Mouse (Mus musculus): ENCODE results near the gene Ywhag.

Gene Ywhag
- long read RNA-seq, experiment 1, partial matches to known transcripts, result 0 of 54 reads
- long read RNA-seq, experiment 1, other reads (novel, unspliced or antisense), result 49 of 54 reads
- long read RNA-seq, experiment 2, partial matches to known transcripts, result 0 of 54 reads
- long read RNA-seq, experiment 2, other reads (novel, unspliced or antisense), result 50 of 54 reads

DNA sequence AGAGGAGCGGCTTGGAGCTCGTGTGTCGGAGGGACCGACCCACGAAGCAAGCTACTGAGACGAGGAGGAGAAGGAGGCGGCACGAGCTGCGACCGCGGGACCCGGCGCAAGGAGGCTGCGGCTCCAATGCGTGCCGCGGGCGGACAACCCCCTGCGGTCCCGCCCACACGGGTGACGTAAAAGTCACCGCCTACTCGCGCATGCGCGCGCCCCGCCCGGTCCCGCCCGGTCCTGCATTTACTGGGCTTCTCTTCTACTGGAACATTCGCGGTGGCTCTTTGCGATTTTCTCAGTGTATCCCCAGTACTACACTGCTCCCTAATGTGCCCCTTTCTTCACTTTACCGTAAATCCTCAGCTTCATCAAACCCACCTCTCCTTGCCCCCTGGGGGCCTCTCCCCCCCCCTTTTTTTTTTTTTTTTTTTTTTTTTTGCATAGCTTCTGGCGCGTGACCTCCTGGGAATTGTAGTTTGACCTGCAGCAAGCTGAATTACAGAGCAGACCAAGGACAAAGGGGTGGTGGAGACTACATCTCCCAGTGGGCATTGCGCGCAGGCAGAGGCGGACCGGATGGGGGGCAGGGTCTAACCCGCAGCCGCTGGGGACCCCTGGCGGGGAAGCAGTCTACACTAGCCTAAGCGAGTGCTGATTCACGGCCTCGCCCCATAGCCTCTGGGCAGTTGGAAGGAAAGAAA lies at the start of gene Ywhag:
TSS of gene Ywhag (minus strand) at position 136 of the 695 bp plus-strand sequence.
- intact Hi-C loops (cut with DNase I), result loop anchor here (2.0 kb wide), 1 partner anchor 30 kb away; no protein-coding TSS in a partner anchor

- intact Hi-C loops (cut with DNase I), result no loop called here
Measured at GRCm38 (mm10) chr5:135982398-135982797, 48.0 kb upstream of the Ywhag start.

- intact Hi-C loops (cut with DNase I), result no loop called here
Measured at GRCm38 (mm10) chr5:135979904-135980303, 45.5 kb upstream of the Ywhag start, which contains the start of gene Zp3. Zp3 (plus strand) TSS chr5:135980099.

DNA sequence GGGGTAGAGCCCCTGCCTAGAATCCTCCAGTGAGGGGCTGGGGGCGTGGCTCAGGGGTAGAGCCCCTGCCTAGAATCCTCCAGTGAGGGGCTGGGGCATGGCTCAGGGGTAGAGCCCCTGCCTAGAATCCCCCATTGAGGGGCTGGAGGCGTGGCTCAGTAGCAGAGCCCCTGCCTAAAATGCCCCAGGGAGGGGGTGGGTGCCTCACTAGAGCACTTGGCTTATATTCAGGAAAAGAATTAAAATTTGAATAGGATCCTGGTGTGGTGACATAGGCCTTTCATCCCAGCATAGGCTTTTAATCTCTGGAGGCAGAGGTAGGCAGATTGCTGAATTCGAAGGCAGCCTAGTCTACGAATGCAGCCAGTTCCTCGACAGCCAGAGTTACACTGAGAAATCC lies 45.0 kb upstream of the Ywhag start:
- intact Hi-C loops (cut with DNase I), result no loop called here

GRCm38 (mm10) chr5:135975893-135976668 lies 41.7 kb upstream of the Ywhag start:
- intact Hi-C loops (cut with DNase I), result no loop called here

GRCm38 (mm10) chr5:135974365-135974764 lies 39.9 kb upstream of the Ywhag start, which contains the start of gene Ssc4d:
Ssc4d (minus strand) TSS chr5:135974531.
- intact Hi-C loops (cut with DNase I), result no loop called here

- intact Hi-C loops (cut with DNase I), result no loop called here
Measured at GRCm38 (mm10) chr5:135971876-135972275, 37.5 kb upstream of the Ywhag start.

DNA sequence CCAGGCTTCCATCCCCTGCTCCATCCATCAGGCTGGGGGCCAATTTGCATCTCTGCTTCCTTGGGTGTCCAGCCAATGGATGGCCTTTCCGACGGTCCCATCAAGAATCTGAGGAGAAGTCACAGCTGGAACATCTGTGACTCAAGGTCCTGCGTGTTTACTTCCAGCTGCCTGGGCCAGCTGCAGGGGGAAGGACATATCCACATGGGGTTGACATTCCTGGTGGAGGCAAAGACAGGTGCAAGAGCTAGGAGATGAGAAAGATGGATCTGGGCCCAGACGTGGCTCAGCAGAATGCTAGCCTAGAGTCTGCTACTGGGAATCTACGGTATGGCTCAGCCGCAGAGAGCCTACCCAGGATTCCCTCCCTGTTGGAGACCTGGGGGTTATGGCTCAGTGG lies 35.8 kb upstream of the Ywhag start:
- intact Hi-C loops (cut with DNase I), result no loop called here

DNA sequence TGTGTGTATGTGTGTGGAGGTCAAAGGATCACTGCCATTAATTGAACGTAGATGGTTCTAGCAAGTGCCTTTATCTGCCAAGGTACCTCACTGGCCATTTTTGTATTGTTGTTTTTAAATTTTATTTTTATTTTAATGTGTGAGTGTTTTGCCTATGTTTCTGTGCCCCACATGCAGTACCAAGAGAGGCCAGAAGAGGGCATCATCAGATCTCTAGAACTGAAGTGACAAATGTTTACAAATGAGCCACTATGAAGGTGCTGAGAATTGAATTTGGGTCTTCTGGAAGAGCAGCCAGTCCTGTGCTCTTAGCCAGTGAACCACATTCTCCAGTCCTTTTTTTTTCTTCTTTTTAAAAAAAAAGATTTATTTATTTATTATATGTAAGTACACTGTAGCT lies 34.4 kb upstream of the Ywhag start:
- intact Hi-C loops (cut with DNase I), result loop anchor here (5.0 kb wide), 1 partner anchor 66 kb away; no protein-coding TSS in a partner anchor

DNA sequence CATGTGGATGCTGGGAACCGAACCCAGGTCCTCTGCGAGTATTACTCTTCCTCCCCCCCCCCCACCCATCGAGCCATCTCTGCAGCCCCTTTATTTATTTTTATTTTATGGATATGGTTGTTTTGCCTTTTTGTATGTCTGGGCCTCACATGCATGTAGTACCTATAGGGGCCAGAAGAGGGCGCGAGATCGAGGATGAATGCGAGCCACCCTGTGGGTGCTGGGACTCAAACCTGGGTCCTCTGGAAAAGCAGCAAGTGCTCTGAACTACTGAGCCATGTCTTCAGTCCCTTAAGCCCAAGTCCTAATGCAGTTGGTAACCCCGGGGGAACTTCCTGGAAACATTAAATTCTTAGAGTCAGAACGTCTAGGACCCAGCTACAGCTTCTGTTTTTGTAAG lies 32.5 kb upstream of the Ywhag start:
- intact Hi-C loops (cut with DNase I), result loop anchor here (5.0 kb wide), 1 partner anchor 65 kb away; no protein-coding TSS in a partner anchor

- intact Hi-C loops (cut with DNase I), result loop anchor here (5.0 kb wide), 1 partner anchor 63 kb away; no protein-coding TSS in a partner anchor
Measured at GRCm38 (mm10) chr5:135965501-135965930, 31.1 kb upstream of the Ywhag start.

GRCm38 (mm10) chr5:135963280-135963627 lies 28.8 kb upstream of the Ywhag start:
- intact Hi-C loops (cut with DNase I), result no loop called here

DNA sequence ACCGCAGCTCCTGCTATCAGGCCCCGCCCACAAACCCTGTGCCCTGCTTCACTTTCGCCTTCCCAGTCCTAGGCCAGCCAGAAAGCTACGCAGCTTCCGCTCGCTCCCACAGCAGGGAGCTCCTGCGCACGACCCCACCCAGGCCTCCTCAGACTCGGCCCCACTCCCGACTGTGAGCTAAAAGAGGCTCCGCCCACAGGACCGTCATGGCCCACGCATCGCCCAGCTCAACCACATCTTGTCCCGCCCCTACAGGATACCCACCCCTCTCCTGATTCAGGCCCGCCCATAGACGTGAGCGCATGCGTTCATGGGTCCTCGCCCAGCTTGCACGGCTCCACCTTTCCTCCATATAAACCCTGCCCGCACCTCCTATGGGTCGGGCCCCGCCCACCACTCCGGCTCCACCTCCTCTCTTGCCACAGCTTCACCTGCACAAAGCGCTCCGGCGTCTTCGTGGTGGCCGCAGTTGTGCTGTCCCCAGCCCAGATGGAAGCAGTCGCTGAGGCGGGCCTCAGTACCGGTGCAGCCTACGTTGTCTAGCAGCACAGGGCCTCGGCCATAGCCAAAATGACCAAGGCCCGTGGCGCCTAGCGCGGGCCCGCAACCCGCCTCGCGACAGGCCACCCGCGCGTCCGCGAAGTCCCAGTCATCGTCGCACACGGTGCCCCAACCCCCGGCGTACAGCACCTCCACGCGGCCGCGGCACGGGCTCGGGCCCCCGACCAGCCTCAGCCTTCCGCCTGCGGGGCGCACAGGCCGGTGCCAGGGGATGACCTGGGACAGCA lies 28.3 kb upstream of the Ywhag start:
- intact Hi-C loops (cut with DNase I), result no loop called here

GRCm38 (mm10) chr5:135962125-135962491 lies 27.7 kb upstream of the Ywhag start:
- intact Hi-C loops (cut with DNase I), result no loop called here

DNA sequence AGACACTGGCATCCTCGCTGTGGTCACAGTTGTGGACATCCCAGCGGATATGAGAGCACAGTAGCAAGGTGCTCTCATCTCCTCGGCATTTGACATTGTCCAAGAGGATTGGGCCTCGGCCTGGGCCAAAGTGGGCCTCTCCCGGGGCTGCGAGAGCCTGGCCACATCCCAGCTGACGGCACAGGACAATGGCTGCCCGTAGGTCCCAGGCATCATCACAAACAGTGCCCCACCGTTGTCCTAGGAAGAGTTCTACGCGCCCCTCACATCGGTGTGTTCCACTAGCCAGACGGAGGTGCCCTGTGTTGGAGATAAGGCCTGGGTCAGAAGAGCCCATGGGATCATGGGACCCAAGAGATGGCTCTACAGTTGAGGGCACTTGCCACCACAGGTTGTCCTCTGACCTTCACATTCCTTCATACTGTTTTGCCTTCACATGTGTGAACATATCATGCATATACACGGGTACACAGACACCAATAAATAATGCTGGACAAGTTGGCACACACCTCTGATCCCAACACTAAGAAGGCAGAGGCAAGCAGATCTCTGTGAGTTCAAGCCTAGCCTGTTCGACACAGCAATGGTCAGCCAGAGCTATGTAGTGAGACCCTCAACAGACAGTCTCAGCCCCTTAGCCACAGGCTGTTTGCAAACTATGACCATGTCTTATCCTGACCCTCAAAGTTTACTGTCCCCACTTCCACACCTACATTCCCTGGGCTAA lies 26.7 kb upstream of the Ywhag start:
- intact Hi-C loops (cut with DNase I), result no loop called here

DNA sequence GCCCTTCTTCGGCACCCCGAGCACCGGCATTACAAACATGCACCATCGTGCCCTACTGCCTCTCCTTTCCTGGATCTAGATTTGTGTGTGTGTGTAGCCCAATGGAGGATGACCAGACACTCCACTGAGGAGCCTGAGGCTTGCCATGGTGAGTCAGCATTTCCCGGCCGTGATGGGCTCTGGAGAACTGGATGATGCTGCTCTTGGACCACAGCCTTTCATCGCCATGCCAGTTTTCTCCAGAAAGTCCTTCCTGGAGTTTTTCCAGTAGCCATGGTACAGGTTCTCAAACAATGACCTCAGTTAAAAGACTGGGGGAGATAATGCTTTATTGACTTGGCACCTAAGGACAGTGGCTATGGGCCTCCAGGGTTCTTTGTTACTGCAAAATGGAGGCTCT lies 25.5 kb upstream of the Ywhag start:
- intact Hi-C loops (cut with DNase I), result no loop called here

GRCm38 (mm10) chr5:135958367-135958766 lies 24.0 kb upstream of the Ywhag start:
- intact Hi-C loops (cut with DNase I), result no loop called here

- intact Hi-C loops (cut with DNase I), result no loop called here
Measured at GRCm38 (mm10) chr5:135957207-135957974, 23.0 kb upstream of the Ywhag start.

DNA sequence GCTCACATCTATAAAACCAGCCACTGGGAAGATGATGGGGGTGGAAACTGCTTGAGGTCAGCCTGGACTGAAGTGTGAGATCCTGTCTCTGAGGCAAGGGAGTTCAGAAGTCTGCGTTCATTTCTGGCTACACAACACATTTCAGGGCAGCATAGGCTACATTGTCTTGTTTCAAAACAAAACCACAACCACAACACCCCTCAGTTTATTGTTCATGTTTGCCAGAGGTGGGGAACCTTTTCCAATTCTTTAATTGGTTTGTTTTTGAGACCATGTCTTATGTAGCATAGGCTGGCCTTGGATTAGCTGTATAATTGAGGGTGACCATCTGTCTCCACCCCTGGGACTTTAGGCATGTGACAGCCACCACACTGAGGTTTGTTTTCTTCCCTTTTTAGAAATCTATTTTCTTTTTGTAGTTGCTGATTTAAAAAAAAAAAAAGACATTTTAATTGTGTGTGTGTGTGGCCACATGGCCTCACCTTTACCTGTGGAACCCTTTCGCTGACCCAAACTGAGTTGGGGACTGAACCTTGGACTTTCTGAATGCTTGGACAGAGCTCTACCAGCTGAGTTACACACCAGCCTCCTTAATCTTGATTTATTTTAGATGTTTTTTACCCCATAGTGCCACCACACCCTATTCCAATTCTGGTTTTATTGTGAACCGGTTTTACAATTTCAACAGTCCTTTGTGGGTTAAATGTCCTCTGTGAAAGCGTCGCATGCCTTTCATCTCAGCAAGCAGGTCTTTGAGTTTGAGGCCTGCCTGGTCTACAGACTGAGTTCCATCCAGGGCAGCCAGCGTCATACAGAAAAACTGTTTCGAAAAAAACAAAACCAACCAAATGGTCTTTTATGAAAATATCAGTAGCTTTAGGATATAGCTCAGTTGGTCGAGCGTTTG lies 22.1 kb upstream of the Ywhag start:
- intact Hi-C loops (cut with DNase I), result no loop called here
